Mouse (Mus musculus) kidney, postnatal 10 days (tissue): ENCODE measurements at regions not wholly inside any gene's neighbourhood (a gene's known extent, or its start where the extent isn't known, plus 50 kb on each side); places are given as distances from the start of the nearest gene placed in this dataset.
"Not testable (repeated sequence)": the region's sequence is repeated elsewhere in the genome, so short reads cannot be mapped to it uniquely, and the experiment has no call there.

Source experiments
- DNase-seq: peaks from one replicate; pipeline ENCODE4 v3.0.0; 2021; ENCODE audit warnings: mixed read lengths

DNA sequence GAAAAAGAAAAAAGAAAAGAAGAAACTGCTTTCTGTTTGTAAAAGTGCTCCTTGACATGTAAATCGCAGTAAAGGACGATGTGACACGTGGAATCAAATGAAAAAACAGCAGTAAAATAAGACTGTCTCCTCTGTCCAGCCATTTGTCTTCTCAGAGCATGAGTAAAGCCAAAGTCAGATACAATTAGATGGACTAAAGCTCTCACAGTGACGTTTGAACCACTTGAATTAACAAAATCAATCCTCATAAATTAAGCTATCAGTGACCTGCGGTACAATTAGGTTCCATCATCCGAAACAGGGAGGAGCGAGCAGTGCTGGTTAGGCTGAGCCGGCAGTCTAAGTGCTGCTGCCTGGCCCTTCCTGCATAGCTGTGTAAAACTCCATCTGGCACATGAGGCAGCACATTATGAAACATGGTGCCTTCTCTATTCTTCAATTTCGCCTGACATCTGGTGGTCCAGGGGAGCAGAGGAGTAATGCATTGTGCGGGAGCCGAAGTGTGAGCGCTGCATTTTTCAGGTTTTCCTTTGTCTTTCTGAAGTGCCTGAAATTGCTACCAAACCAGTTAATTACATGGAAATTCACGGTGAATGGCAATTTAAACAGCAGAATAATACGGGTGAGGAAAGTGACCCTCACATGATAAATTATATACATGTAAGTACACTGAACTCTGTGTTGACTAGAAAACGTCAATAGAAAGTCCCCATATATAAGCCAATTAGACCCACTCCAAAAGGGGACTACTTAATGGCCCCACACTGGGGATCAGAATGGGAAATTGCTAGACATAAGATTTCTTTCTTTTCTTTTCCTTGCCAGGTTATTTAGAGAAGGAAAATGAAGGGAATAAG is 118.1 kb downstream of the Mmrn1 start:
- peak; percentile 10 for DNase-seq

DNA sequence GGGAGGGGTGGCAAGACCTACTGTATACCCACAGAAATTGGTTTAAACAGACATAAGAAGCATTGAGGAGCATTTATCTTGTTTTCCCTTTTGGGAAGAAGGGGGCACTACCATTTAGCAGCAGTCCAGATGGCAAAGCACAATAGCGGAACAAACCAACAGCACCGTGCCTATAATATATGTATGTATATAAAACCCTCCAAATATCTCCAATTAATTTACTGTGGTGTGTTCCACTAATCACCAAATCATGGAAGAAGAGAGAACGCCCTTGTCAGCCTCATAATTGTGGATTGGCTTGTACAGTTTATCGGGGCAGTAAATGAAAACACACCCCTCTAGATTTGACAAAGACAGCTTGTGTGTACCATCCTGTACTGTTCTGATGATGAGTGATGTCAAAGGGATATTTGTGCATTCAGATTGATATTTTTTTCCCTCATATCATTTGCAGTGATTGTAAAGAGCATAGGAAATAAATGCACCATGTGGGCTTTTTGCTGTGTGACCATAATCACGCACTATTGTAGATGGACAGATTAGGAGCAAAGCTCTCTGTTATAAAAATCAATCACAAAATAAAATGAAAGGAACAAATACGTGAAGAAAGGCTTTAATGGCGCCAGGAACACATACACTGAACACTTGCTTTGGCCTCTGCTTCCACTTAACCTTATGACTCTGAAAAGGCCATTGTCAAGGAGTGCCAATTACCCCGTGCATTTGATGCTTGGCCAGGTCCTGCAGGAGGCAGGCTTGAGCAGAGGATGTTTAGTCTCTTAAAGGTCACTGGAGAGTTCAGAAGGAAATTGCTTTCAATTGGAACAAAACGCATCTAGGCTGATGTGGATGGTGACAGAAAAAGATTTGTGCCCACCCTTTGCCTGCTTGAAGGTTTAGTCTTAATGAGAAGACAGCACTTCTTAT is 119.0 kb downstream of the Mmrn1 start:
- DNase-seq = no peak

DNA sequence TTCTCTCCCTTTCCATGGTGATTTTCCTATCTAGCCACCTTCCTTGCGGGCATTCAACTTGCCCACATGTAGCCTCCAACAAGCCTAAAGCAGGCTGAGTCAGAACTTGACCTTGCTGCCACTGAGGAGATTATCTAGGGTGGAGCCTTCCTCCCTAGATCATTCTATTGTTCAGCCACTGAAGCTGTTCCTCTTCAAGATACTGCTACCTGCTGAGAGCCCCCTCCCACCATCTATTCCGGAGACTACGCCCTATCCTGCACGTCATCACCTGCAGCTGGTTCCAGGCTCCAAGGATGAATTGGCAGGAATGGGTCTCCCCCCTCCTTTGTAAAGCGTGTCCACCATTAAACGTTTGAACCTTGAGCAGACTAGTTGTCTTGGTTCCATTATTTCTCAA is 122.9 kb downstream of the Mmrn1 start:
- not testable (repeated sequence) for DNase-seq

DNA sequence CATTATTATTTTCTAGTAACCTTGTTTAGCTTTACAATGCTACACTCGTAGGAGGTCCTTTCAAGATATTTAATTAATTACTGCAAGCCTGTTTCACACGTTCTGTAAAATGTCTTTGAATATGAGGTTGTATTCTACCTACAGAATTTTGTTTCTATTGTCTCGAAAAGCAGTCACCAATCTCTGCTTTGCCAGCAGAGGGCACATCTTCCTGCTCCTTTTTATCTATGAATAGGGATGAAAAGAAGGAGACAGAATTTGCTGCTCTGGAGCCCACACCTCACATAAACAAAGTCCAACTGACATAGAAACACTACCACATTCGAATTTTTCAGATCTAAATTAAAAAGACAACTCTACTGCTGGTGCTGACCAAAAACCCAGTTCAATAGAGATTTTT is 117.0 kb upstream of the Ccser1 start:
- peak; percentile 45 for DNase-seq

DNA sequence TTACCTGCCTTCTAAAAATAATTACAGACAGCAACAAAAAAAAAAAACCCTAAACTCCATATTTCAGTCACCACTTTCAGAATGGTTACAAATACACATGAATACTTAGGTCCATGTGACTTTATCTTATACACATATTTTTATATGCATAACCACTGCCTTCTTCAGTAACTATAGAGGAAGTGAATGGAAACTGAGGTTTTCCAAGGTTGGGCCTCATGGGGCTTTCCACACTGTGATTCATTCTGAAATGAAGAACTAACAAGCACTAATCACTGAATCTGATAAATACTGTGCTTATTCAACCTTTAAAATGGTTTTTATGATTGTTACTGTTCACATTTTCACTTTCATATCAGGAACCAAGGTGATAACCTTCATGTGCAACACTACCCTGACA is 114.4 kb upstream of the Ccser1 start:
- DNase-seq = no peak

DNA sequence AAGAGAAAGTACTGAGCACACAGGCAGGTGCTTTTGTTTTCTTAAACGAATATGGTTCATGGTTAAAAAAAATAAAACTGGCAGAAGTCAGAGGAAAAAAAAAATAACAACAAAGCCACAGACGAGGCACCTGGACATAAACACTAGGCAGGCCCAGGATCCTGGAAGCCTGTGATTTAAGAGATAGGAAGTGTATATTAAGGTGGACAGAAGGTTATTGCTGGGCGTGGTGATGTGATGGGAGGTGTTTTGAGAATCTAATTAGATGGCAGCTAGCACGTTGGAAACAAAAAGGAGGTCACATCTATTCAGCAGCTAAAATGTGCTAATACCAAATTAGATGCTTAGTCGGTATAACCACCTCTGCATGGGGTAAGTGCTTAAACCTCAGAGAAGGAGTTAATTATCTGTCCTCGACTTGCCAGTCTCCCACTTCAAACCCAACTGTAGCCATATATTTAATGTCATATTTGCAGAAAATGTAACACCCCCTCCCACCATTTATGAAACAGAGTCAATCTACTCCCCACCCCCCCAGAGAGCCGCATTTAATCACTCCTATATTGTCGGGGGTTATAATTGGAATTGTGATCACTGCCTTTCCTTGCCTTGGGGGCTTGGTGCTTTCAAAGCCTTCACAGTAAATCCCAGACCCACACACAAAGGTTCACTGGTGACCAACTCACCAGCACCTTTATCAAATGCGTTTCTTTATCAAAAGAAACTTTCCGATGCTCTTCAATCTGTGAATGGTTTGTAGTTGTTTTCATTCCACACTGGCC is 113.4 kb upstream of the Ccser1 start:
- no peak for DNase-seq

DNA sequence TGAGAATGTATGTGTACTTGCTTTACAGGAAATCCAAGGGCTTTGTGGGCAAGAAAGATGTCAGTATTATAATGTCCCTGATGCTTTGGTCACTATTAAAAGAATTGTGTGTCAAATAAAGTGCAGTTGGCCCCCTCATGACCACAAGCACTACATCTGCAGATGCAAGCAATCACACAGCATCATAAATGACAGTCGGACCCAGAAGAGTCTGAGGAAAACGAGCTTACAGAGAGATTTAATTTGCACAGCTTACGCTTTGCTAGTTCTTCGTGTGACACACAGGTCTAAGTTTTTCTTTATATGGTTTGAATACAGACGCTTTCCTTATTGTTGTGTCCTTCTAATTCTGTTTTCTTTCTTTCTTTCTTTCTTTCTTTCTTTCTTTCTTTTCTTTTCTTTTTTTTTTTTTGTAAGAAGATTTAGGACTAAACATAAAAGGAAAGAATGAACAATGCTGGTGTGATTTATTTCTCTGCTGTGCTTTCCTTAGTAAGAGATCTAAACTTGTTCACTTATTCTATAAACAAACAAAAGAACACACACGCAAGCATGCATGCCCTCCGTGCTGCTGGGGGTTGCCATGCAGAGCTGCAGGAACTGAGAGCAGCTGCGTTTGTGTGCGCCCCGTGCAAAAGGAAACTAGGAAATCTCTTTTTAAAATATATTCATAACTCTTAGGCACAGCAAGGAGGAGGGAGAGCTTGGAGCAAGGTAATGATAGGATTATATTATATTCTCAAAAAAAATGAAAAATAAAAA is 112.6 kb upstream of the Ccser1 start:
- DNase-seq = peak; percentile 8

DNA sequence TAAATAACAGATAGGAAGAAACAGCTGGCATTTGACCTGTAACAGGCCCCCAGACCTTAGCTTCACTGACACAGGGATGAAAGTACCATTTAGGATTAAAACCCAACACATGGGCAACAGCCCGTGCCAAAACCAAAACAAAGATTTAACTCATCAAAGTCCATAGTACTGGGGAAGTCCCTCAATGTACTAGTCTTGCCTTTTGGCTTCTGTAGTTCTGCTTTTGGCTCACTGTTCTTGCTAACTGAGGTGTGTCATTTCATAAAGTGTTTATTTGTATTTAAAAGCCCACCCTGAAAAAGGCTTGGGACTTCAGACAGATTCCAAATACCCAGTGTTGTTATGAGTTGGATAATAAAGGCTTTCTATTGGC is 112.0 kb upstream of the Ccser1 start:
- DNase-seq = no peak

DNA sequence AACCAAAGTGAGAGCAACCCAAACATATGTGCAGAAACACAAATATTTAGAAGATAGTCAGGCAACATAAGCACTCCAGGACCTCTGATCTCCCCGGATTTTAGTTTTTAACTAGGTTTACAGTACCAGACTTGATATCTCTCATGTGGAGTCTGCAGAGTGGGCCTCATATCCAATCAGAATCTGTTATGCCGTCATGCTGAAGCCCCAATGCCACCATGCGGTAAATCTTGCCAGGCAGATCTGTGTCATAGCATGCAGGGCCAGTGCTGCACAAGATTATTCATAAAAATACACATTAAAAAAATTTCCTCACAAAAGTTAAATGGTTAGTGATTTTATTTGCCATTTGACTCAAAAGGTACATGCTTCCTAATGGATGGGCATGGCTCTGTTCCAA is 106.9 kb upstream of the Ccser1 start:
- DNase-seq = no peak

DNA sequence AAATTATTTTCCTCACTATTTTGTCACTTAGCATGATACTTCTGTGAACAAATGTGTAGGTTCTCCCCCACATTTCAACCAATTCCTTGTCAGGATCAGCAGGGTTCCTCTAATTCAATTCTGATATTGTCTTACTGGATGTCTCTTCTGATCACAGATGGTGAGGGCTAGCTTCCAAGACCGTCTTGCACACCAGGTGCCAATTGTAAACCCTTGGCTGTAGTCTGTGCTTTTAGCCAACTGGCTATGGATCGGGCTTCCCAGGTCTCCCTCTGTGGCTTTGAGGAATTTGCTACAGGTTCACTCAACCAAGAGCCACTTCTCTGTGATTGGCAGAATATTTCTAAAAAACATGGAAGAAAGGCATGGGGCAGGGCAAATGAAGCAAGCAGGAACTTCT is 106.3 kb upstream of the Ccser1 start:
- no peak for DNase-seq

DNA sequence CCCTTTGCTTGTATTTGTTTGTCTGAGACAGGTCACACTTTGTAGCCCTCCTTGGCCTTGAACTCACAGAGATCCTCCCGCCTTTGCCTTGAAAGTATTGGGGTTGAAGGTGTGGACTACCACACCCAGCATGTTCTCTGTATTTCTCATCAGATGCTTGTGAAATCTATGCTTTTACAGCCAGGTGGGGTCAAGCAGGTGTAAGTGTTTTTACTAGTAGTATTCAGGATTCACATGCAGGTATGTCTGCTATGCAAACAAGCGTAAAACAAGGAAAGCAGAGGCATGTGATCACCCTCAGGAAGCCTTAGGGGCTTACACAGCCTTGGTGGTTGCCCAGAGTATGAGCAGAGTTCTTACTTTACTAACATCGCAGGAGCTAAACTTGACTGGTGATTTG is 105.4 kb upstream of the Ccser1 start:
- DNase-seq = no peak

DNA sequence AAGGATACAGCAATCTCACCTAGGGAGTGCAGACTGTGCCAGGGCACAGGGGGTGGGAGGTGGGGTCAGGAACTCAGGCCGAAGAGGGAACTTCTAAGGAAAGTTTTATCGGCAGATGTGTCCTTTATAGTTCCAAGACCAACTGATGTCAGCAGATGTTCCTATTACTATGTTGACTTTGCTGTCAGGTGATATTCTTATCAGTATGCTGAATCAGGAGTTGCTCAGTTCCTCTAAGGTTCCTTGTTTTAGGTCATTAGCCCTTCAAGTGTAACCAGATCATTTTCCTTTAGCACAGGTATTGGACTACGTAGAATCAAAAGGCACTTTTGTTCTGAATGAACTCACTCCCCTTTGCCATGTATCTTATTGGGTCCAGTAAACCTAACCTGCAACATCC is 101.6 kb upstream of the Ccser1 start:
- no peak for DNase-seq

DNA sequence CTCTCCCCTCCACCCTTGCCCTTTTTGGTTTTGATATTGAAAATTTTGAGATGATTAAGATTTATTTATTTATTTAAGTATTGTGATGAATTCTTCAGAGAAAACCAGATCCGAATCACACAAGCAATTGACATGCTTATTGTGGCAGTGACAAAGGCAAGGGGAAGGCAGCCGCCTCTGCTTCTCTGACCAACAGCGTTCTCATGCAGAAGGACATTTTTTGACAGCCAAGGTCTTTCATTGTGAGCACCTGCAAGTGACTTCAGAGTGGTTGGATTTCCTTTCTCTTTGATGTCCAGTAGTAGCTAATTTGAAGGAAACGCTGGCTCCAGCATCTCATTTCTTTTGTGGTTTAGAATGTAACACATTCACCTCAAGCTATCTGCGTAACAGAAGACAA is 99.5 kb upstream of the Ccser1 start:
- DNase-seq = no peak

DNA sequence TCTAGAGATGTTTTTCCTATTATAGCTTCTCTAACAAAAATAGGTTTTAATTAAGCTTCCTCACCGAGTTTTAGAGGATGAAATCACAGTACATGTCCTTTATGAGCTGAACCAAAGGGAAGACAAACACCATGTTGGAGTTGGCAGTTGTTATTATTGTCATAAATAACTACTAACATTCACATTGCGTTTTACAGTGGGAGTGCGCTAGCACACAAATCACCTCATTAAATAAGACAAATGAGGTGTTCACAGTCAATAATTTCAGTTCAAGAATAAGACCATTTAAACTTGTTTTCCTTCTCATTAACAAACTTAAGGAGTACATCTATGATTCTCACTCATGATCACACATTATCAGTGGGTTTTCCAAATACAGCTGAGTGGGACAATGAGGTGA is 96.8 kb upstream of the Ccser1 start:
- DNase-seq = no peak

DNA sequence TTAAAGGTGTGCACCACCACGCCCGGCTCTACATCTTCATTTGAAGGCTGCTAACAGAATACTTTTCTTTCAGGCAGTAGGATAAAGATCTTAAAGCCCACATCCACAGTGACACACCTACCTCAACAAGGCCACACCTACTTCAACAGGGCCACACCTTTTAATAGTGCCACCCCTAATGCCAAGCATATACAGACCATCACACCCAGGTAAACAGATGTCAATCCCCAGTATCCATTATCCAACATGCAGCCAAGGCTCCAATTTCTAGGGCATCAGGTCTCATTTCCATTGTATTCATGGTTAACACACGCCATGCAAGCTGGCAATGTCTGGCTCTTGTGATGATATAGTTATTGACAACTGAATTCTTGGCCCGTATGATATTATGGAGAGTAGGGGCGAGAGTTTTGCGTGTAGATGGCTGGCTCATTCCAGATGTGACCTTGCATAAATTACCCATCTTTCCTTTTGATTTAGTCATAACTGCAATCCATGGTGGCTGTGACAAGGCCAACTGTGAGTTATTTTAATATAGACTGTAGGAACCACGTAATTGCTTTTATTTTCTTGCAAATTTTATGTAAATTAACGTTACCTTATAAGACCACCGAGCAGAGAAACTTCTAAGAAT is 80.7 kb upstream of the Ccser1 start:
- no peak for DNase-seq

DNA sequence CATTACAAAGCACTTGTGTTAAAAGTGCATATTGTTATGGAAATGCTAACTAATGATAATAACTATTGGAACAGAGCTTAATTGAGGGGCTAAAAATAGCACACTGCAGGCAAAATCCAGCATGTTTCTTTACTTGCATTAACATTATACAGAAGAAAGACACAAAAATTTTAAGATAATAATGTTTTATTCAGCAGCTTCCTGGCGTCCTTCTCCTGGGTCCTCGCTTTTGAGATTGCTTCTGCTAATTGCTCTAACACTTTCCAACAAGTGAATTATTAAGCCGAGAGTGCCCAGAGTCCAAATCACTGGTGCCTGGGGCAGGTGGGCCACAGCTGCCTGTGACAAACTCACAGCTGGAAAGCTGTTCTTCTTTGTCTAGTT is 80.2 kb upstream of the Ccser1 start:
- DNase-seq = peak; percentile 23

DNA sequence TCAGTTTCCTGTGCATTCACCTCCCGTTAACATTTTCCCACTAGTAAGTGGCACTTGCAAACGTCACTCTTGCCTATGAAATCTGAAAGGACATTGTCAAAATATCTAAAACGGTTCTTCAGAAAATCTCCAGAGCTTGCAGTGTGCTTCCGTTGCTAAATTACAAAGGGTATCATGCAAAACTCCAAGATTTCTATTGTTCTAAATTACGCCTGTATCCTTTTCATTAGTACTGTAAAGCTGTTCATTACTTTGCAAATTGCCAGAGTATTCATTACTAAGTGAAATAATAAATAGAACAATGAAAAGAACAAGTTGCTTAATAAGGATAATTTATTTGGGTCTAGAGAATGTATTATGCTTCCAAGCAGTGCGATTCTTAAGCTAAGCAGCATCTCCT is 78.2 kb upstream of the Ccser1 start:
- DNase-seq = no peak

DNA sequence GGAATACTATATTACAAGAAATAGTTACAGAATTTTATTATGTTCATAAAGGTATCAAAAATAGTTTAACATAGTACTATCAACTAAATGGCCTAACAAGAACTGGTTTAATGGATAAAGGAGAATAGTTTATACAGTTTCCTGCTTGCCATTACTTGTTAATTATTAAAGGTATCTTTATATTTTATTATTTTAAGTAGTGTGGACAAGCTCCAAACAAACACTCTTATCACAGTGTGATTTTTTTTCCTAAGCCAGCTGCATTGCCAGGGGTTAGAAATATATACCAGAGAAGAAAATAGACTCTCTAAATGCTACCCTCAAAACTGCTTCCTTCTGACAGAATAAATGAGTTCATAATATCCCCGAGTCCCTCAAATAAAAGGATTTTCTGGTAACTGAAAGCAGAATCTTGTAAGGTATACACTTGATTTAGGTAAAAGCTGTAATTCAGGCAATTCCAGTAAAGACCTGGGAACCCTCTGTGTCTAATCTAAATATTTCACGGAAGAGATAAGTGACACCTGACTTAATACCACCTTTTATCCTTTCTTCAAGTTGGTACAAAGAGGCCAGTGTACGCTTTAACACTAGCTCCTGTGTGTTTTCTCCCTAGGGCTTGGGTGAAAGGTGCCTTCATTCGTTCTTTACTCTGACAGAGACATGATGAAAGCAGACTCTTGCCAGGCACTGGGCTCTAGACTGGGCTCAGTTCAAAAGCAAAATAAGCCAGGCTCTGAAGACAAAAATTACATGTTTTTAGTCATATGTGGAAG is 76.5 kb upstream of the Ccser1 start:
- no peak for DNase-seq

DNA sequence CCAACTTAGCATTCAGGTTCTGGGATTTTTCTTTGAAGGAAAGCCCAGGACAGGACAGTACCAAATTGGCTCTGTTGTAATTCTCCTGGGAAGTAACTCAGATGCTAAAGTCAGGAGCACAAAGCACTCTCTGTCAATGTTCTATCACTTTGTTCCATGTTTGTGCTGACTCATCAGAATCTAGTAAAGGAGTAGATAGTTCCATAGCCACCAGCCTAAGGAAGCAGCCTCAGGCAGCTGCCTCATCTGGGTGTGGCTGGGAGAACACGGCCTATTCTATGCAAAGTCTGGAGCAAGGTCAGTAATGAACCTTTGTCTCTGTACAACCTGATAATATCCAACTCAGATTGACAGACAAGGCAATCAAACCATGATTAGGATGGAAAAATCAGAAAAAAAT is 64.9 kb upstream of the Ccser1 start:
- no peak for DNase-seq

DNA sequence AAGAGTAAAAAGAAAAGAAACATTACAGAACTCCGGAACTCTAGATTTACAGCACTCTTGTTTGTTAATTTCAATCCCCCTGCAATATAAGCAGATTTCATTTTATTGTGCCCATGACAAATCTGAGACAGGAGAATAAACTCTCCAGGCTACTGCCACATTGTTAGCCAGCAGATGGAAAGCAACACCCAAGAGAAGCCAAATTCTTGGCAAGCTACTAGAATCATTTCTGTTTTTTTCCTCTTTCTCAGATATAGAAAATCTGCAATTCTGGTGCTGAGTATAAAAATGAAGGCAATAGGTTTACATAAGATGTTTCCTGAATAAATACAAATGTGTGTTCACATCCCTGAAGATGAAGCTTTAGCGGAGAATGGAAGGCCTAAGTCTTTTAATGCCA is 60.5 kb upstream of the Ccser1 start:
- DNase-seq = no peak

DNA sequence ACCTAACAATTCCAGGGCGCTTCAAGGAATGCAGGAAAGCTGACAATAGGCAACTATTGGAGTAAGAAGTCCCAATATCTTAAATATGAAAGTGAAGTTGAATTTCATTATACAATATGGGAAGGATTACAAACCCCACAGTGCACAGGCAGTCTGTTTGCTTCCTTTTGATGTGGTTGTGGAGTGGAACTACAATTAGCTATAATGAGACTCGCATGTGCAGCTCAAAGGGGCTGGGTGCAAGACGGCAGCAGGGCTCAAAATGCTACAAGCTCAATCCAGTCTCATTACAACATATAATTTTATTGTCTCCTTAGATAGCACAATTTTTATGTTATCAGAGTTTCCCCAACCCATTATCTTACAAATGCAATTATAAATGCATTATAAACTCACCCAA is 54.7 kb upstream of the Ccser1 start:
- DNase-seq = no peak
